Mouse (Mus musculus) MN1 (cell line): ENCODE data around the gene 2310030G06Rik.

ENCODE experiments used
- DNase-seq: peaks from one replicate; pipeline ENCODE4 v3.0.0-alpha.2; 2016; ENCODE audit warnings: low spot score

The 2310030G06Rik gene

DNA sequence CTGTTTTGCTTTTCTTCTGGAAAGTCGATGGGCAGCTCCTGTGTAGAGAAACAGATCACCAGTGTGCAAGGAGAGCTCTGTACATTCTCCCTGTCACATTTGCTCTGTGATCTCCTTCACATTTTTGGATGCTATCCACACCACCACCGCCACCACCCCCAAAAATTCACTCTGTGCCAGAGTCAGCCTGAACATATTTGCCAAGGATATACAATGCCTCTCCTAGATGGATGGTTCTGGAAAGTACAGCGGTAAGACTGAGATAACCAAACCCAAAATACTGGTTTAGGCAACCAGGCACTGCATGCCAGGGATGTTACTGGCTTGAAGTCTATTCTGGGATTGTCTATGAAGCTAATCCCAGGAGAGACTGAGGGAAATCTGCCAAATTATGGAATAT, 4.1 kb downstream of the 2310030G06Rik start:
- no peak for DNase-seq

DNA sequence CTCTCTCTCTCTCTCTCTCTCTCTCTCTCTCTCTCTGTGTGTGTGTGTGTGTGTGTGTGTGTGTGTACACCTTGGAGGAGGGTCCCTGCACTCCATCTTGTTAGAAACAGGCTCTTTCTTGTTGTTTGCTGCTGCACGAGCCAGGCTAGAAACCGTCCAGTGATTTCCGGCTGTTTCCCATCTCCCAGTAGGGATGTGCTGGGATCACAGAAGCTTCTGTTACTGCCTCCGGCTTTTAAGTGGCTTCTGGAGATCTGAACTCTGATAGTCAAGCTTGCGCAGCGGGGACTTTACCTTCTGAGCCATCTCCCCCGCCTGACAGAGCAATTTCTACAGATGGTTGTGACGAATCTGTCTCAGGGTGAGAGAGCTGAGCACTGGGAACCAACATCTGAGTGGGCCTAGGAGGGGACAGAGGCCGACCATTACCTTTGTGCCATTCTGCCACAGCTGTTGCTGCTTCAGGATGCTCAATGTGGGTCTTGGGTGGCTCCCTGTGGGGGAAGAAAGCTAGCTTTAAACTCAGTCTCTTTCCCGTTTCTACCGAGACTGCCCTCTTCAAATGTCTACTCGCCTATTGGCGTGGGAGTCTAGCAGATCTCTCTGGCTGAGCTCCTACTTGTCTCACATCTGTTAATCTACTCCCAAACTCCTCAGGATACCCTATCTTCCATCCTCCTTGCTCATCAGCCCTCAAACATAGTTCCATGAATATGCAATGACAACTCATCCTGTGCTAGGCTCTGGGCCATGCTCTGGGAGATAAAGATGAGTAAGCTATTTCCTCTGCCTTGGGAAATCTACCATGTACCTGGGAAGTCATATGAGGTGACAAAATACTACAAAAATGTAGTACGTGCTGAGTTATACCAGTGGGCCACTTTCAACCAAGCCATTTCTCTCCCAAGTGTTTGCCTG, 5.2 kb downstream of the 2310030G06Rik start:
- DNase-seq, result no peak

DNA sequence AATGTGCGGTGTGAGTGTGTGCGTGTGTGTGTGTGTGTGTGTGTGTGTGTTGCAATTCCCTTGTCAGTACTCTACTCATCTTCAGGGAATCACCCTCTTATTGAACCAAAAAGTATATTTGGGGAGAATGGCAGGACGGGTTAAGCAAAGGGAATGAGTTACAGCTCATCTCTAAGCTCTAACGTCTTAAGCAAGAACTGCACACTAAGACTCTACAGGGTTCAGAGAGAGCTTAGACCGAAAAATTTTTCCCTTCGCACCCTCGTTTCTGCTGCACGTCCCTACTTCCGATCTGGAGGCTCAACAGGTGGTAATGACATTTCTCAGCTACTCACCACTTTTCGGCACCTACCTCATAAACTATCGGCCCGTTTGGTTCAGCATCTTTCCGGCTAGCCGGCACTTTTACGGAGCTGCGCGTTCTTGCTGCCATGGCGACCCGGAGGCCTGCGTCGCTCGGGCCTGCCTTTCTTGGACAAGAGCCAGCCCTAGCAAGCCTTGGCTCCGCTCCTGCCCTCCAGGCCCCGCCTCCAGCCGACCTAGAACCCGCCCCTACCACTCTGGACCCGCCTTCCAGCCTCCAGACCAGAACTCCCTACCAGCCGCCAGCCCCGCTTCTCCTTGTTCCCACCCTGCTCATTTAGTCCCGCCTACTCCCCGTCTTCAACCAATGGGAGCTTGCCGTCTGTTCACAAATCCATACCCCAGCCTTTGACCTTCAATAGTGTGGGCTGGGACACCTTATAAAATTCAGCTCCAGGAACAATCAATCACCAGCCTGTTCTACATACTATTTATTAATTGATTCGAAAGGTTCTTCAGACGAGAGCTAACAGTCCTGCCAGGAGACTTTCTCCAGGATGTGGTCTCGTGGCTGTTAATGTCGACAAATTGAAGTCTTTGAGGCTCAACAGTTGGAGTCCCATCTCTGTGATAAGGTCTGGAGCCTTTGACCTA, 7.1 kb downstream of the 2310030G06Rik start, which contains the start of gene Dixdc1:
Dixdc1 (minus strand) TSS at position 604 of the 957 bp plus-strand sequence.
- peak; percentile 89 for DNase-seq

DNA sequence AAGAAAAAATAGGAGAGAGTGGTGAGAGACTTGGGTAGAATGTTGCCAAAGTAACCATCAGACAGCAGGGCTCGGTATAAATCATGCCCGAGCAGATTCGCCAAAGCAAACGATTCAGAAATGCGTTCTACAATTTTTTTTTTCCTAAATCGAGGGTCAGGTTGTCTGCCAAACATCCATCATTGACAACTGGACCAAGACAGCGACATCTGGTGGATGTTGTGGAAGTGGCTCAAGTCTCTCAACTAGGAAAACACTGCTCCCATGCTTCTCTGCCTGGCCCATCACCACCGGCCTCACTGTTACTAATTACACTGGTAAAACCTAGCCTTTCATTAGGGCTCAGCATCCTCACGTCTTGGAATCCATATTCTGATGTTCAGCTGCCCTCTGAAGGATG, 11.3 kb downstream of the 2310030G06Rik start:
- DNase-seq, result peak; percentile 72

DNA sequence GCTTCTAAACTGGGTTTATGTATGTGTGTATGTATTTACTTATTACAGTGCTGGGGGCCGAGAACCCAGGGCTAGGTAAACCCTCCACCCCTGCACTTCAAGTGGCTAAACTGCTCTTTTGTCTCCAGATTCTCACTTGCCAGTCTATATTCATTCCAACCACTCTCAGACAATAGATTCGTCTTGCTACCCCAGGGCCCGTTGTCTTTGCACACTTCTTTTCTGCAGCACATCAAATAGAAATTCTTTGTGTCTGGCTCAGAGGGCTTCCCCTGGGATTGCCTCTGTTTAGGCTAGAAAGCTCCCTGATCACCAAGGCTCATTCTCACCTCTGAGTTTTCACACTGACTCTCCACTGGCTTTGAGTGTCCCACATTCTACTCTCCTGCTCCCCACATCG, 13.8 kb downstream of the 2310030G06Rik start:
- DNase-seq, result no peak

DNA sequence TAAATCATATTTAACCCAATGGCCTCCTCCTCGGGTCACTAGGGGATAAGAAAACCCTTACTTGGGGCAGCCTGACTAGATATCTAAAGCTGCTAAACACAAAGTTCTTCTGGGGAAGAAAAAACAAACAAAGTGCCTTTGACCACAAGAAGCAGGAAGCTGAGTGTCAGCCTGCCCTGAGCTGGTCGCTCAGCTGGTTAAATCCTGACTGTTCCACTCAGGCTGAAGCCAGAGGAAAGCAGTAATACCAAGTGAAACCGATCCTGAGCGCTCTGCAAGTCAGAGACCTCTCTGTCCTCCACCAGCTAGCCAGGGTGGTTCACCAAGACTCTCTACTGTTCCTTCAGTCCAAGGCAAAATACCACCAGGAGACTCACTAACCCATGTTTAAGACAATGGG, 16.7 kb downstream of the 2310030G06Rik start:
- DNase-seq, result no peak

DNA sequence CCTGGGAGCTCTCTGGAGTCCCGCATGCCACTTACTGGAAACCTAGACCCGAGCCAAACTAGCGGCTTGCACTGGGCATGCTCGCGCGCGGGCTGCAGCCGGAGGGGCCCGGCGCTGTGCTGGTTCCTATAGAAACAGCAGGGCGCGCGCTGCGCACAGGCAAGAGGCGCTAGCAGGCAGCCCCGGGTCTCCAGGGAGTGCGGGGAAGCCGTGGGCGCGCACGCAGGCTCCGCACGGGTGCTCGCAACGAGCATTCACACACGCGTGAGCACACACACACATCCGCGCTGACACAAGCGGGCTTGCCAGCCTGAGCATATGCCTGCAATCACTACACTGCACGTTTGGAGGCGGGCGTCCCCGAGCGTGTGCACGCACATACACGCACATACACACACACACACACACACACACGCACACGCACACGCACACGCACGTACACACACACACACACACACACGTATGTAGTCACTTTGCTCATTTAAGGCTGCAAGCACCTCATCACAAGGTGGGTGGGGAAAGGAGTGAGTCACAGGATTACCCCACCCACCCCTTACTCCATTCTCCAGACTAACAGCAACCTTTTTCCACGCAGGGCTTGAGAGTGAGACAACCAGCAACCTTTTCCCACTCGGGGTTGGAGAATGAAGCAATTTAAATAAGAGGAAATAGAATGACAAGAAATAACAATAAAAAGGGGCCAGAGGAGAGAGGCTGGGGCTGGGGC, 18.2 kb downstream of the 2310030G06Rik start:
- peak; percentile 84 for DNase-seq

DNA sequence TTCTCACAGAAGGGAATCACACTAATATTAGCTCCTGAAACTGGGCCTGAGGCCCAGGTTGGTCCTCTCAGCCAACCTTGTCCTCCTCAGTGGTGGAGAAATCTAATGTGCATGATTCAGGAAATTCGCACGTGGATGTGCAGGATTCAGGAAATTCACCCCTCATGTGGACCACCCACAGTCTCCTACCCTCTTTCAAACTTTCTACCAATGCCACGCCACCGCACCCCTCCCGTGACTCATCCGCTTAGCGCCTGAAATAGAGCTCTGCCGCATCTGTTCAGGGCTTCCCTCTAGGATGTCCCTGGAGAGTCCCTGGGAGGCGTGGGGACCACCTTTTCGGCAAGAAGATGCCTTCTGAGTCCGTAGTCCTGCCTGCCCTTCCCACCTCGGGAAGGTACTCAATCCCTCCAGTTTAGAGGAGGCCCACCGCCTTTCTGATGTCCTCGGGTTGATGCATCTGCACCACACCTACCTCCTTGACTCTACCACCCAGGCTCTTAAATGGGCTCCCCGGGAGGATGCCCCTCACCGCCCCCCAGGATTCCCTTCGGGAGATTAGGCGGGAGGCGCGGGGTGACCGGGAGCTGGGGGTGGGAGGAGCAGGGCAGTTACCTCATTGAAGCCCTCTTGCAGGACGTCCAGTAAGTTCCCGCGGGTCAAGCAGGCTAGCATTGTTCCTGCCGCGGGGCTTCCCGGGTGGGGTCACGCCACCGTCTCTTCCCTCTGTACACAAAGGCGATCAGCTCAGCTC, 19.0 kb downstream of the 2310030G06Rik start:
- peak; percentile 56 for DNase-seq

DNA sequence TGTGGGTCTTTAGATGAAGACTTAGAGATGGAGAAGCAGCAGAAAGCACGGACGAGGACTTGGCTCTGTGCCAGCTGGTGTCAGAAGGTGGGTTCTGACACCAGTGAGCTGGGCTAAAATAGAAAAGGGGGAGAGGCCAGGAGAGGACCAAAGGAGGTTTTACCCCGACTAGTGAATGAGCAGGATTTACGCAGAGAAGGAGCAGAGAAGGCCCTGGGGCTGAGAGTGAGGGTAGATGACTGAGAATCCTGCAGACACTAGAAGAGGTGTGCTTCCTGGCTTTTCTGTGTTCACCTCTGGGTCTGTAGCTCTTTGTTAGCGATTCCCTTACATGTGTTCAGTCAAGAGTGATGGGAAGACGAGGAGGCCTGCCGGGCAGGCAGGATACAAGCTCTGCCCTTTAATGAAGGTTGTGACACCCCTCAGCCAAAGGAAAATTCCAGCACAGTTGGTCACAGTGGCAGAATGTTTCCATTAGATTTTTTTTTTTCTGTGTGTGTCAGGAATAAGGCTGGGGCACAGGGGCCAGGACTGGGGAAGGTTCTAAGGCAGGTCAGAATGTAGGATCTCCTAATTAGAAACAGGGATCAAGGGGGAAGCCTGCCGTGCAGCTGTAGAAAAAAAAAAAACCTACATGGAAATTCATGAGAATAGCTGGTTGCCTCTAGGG, 20.3 kb downstream of the 2310030G06Rik start:
- no peak for DNase-seq

DNA sequence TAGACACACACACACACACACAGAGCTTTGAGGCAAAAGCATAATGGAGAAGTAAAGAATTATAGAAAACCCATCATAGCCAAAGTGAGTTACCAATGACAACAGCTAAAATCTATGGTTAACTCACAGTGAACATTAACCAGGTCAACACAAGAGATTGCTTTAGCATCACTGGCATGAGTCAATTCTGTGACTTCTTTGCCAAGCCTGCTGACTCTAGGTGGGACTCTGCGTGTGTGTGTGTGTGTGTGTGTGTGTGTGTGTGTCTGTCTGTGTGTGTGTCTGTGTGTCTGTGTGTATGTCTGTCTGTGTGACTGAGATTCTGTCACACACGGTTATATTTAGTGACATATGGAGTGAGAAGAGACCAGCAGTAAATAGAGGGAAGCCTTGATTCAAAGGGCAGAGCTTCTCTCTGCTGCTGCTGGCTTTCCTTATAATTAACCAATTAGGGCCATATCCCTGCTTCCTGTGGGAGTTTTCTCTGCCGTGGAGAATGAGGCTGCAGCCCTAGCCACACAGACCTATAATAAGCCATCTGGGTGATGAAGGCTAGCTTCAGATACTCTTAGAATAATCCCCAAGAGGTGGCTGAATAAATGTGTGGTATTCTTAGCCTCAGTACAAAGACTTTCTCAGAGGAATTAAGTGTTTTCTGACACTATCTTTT, 21.5 kb downstream of the 2310030G06Rik start:
- peak; percentile 56 for DNase-seq

DNA sequence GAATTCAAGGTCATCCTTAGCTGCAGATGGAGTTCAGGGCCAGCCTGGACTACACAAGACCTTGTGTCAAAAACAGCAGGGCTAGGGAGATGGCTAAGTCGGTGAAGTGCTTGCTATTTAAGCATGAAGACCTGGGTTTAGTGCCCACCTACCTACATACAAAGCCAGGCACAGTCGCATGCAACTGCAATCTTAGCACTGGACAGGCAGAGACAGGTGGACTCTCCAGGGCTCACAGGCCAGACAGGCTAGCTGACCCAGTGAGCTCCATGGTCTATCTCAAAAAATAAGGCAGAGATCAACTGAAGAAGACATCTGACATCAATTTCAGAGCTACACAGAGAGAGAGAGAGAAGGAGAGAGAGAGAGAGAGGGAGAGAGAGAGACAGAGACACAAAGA, 22.2 kb downstream of the 2310030G06Rik start:
- no peak for DNase-seq

DNA sequence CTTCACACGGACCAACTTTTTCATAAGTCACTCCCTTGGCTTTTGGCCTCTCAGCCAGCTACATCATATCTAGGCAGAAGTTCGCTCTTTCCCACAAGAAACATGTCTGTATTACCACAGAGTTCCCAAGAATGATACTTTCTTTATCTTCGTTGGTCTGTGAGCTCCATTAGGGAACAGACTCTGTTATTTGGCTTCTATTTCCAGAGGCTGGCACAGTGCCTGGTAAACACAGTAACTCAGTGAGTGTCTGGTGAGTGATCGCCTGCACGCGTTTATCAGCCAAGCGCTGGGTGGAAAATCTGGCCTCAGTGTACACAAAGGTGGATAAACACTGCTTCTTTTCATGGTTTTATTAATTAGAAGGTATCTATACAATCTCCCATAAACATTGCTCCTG, 22.9 kb downstream of the 2310030G06Rik start:
- peak; percentile 87 for DNase-seq

DNA sequence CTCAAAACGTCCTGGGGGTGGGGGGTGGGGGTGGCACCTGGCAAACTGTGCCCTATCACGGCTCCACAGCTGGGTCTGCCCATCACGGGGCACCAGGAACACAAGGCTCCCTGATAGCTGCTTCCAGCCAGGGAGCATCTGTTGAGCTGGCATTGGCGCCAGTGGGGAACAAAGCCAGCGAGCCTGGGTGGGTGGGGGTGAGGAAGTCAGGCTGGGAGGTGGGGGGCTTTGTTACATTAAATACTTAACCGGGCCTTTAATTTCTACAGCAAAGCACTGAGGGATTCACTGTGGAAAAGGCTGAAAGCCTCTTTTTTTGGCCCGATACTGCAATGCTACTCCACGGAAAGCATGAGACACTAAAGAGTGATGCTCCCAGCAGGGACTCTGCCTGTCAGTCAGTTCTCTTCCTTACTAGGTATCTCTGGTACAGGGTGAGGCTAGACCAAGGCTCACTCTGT, 23.9 kb downstream of the 2310030G06Rik start:
- peak; percentile 37 for DNase-seq

DNA sequence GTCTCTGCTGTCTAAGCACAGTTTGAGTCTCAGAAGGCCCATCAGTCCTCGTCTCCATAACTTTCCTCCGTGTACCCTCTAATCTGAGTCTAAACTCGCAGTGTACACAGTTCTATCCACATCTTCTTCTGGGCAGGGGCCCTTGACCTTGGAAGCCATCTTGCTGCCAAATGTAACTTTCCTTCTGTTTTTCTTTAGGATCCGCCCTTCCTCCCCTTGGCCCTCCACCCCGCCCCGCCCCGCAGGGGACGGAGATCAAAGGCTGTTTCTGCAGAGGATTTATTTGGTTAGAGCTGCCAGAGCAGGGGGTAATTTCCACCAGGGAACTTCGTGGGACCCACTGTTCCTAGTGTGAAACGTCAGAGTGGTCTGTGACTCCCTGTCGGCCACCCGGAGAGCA, 25.3 kb downstream of the 2310030G06Rik start:
- no peak for DNase-seq

DNA sequence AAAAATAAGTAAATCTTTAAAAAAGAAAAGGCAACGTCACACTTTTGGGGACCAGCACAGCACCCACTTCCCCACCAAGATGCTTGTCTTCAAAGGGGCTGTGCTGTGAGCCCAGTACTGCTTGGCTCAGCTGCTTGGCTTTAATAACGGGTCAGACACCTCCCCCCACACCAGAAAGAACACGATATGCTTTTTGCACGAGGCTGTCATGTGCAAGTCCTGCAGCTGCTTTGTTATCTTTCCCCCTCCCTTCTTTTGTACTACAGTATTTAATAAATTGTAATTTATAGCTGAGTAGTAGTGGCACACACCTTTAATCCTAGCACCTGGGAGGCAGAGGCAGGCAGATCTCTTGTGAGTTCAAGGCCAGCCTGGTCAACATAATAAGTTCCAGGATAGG, 27.5 kb downstream of the 2310030G06Rik start:
- no peak for DNase-seq

DNA sequence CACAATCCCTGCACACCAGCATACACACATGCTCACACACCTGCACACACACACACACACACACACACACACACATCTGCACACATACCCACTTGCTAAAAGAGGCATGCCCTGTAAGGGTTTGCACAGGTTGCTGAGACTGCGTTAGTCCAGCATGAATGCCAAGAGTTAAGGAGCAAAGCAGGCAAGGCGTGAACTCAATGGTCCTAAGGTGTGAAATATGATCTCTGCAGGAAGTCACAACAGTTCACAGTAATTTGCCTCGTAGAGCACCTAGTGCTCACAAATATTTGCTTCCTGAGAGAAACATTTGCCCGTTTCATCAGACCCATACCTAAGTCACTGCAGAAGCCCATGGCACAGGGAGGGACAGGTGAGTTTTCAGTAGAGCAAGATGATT, 32.1 kb downstream of the 2310030G06Rik start:
- DNase-seq, result no peak

DNA sequence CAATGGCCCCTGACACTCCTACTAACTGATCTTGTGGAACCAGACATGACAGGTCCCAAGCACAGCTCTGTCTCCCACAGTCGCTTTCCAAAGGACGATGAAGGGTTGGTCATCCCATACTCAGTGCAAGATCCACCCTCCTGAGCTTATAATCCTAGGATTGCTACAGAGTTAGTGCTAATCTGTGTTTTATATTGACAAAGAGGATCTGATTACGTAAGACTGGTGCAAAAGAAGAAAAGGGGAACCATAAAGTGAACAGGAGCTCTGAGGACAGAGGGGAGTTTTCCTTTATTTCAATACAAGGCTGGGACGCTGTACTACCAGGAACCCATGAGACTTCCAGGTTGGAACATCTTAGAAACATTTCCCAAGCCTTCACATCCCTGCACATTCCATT, 35.0 kb downstream of the 2310030G06Rik start:
- DNase-seq, result no peak

DNA sequence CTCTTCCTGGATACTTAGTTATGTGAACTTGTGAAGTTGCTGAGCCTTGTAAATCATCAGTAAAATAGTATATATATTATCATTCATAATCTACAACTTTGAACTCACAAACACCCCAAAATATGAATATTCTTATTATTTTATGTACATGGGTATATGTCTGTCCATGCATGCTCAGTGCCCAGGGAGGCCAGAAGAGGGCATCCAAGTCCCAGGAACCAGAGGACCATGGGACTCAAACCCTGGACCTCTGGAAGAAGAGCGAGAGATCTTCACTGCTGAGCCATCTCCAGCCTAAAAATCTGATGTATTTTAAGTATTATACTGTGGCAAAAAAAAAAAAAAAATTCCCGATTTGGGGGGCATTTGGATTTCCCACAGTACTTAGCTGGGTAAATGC, 37.2 kb downstream of the 2310030G06Rik start:
- peak; percentile 25 for DNase-seq

DNA sequence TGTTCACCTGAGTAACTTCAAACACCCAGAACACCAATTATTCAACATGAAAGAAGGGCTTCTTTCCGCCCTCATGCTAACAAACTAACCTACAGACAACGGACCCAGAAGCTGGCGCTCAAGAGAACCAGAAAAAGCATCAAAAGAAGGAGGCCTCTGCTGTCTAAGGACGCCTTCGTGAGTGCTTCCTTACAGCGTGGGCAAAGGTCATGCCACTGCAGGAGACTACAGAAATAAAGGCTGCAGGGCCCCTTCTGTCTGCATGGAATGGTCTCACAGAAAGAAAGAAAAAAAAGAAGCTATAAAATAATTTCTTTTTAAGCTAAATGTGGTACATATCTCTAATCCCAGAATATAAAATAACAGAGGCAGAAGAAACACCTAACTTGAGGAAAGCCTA, 41.4 kb downstream of the 2310030G06Rik start:
- DNase-seq, result no peak
